9 mouse cellular contexts compared by ENCODE assay signal in the genomic region with DNA sequence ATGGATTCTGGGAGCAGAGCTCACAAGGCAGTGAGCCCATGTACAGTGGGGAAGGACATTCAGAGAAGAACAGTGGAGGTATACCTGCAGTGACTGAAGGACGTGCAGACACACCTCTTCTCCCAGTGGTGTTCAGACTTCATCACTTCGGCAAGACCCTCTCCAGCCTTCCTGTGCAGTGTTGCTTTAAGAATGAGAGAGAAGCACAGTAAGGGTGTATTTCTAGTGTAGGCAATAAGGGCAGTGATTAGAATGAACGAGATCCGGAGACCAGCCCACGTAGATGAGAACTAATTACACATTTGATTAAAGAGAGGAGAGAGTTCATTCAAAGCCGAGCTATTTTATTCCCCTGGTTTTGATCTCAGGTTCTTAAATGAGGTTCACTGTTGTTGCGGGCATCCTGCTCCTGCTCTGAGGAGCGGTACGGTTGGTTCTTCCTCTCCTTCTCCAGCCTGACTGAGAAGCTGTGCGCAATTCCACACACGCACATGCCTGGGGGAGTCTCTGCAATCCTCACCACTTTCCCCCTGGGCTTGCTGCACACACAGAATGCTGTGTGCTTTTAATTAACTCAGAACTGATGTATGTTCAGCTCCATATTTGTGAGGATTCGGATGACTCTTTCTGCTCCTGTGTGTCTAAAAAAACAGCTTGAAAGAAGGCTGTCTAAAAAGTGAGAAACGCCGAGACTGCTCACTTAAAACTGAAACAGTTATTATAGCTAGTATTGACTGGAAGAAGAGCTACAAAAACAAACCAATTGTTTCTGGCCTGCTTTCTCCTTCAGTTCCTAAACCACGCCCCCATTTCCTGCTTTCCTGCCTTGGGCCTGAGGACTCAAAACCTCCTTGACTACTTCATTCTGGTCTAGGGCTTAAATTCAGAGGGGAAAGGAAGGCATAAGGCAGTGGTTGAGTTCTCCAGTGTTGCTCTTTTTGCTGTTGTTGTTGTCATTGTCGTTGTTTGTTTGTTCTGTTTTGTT.
DNase-seq lines count a peak whose midpoint lies in the region; ATAC-seq and TF ChIP-seq lines count a peak whose summit lies in the region.
"Had no signal": no experiment of that assay in that cellular context is flagged by ENCODE, and none has a peak within 500 bp of the region (broad histone marks: within the 10 kb centered on the region; RNA-seq: fewer than 3 reads in every experiment).

No protein-coding gene starts in this region.

- no peaks in the 10 kb centered on the region for H3K27me3 ChIP-seq in limb, embryonic 15.5 days
- H3K27me3 ChIP-seq: neural tube, embryonic 12.5 days had no signal

- peak overlapping the region; percentile 15 for H3K4me2 ChIP-seq in limb, embryonic 15.5 days
- H3K4me2 ChIP-seq: neural tube, embryonic 12.5 days had no signal

- TF ChIP-seq CTCF in gastrocnemius, adult 2 months (IDR thresholded peaks at IDR 0.05): no peak

- no peak for ATAC-seq in limb, embryonic 15.5 days (ENCODE audit: insufficient number of reproducible peaks, low FRiP score, low TSS enrichment, low read depth)

- H3K4me3 ChIP-seq in gastrocnemius, adult 2 months: peak overlapping the region; percentile 61
- H3K4me3 ChIP-seq in limb, embryonic 15.5 days: no peak overlapping the region
- H3K4me3 ChIP-seq: neural tube, embryonic 12.5 days had no signal

- 31% methylated on average over 16 of the region's 16 CpGs for WGBS in limb, embryonic 15.5 days

- H3K27ac ChIP-seq in gastrocnemius, adult 2 months: peak overlapping the region; percentile 78
- no peak overlapping the region for H3K27ac ChIP-seq in limb, embryonic 15.5 days
- H3K27ac ChIP-seq: neural tube, embryonic 12.5 days had no signal

- no peaks in the 10 kb centered on the region for H3K9me3 ChIP-seq in limb, embryonic 15.5 days
- H3K9me3 ChIP-seq: neural tube, embryonic 12.5 days had no signal

- intact Hi-C loops in gastrocnemius, adult 2 months (cut with DNase I): no loop called here

- H3K9ac ChIP-seq in limb, embryonic 15.5 days: no peak overlapping the region
- H3K9ac ChIP-seq: neural tube, embryonic 12.5 days had no signal

- H3K36me3 ChIP-seq in limb, embryonic 15.5 days: no peaks in the 10 kb centered on the region
- H3K36me3 ChIP-seq: neural tube, embryonic 12.5 days had no signal

- peaks cover 6% of the 10 kb centered on the region; the same call in 1 of the 2 replicates for H3K4me1 ChIP-seq in limb, embryonic 15.5 days
- H3K4me1 ChIP-seq: neural tube, embryonic 12.5 days had no signal

- no peak for DNase-seq in gastrocnemius, adult 2 months
- no peak for DNase-seq in gastrocnemius, adult 18-20 months (ENCODE audit: low spot score)
- DNase-seq in brain, adult 2 months (ENCODE audit: low read depth, low spot score): peak; percentile 44
- DNase-seq in heart, postnatal 4 days: peak; percentile 29
- no peak for DNase-seq in c-Kit-positive CD71-positive TER-119-positive erythroid progenitor cells, embryonic 14.5 days (ENCODE audit: low spot score)
- no peak for DNase-seq in adrenal gland, postnatal 36 days
- DNase-seq in urinary bladder, postnatal 25 days (ENCODE audit: low spot score): no peak

Comparison
In these comparisons a context has a peak if more than half of its experiments do, and no peak if none do; other contexts are left out.
1. DNase-seq: peak in brain, adult 2 months (single experiment) and heart, postnatal 4 days (single experiment); none in gastrocnemius, adult 2 months (single experiment), gastrocnemius, adult 18-20 months (single experiment), c-Kit-positive CD71-positive TER-119-positive erythroid progenitor cells, embryonic 14.5 days (single experiment), adrenal gland, postnatal 36 days (0 of 2) and urinary bladder, postnatal 25 days (single experiment).